Mouse (Mus musculus) frontal cortex, postnatal 10 days (tissue): ENCODE data around the gene Efcc1.

Experiments
- DNase-seq, 2 experiments: peaks; one replicate each; pipeline ENCODE4 v3.0.0; 2022; ENCODE audit warnings: low spot score in 2 of 2, mixed read lengths in 1 of 2

Efcc1 gene

GRCm38 (mm10) chr6:87778294-87779173, 47.9 kb downstream of the Efcc1 start:
- DNase-seq, result no peak

GRCm38 (mm10) chr6:87779174-87780165, 48.8 kb downstream of the Efcc1 start:
- DNase-seq, result no peak

GRCm38 (mm10) chr6:87780546-87781301, 50.1 kb downstream of the Efcc1 start:
- no peak for DNase-seq

GRCm38 (mm10) chr6:87784033-87784432, 53.4 kb downstream of the Efcc1 start:
- DNase-seq, result no peak

GRCm38 (mm10) chr6:87786621-87787020, 56.0 kb downstream of the Efcc1 start:
- DNase-seq, result no peak

- no peak for DNase-seq
Measured at GRCm38 (mm10) chr6:87787108-87787890, 56.6 kb downstream of the Efcc1 start.

GRCm38 (mm10) chr6:87788266-87788895, 57.7 kb downstream of the Efcc1 start:
- DNase-seq, result no peak

- no peak for DNase-seq
Measured at GRCm38 (mm10) chr6:87788896-87789587, 58.4 kb downstream of the Efcc1 start.

GRCm38 (mm10) chr6:87789791-87790190, 59.1 kb downstream of the Efcc1 start:
- no peak for DNase-seq

GRCm38 (mm10) chr6:87790779-87791480, 60.3 kb downstream of the Efcc1 start:
- no peak for DNase-seq

- no peak for DNase-seq
Measured at GRCm38 (mm10) chr6:87791826-87792225, 61.2 kb downstream of the Efcc1 start.

GRCm38 (mm10) chr6:87793821-87794510, 63.3 kb downstream of the Efcc1 start:
- no peak for DNase-seq

- no peak for DNase-seq
Measured at GRCm38 (mm10) chr6:87795385-87796150, 64.9 kb downstream of the Efcc1 start.

- DNase-seq, result no peak
Measured at GRCm38 (mm10) chr6:87796251-87796880, 65.7 kb downstream of the Efcc1 start.

GRCm38 (mm10) chr6:87797321-87797720, 66.7 kb downstream of the Efcc1 start:
- DNase-seq, result no peak

GRCm38 (mm10) chr6:87799576-87799975, 68.9 kb downstream of the Efcc1 start:
- no peak for DNase-seq

- no peak for DNase-seq
Measured at GRCm38 (mm10) chr6:87802462-87802861, 71.8 kb downstream of the Efcc1 start.
